8 mouse cellular contexts compared by ENCODE assay signal in genomic region chr3:143379193-143379592, GRCm38 (mm10).
DNase-seq lines count a peak whose midpoint lies in the region; ATAC-seq and TF ChIP-seq lines count a peak whose summit lies in the region.

No protein-coding gene starts in this region.

- peak; percentile 79 for TF ChIP-seq CTCF in left cerebral cortex, adult 2 months (IDR thresholded peaks at IDR 0.05)

- intact Hi-C loops in left cerebral cortex, adult 2 months (cut with DNase I), result loop anchor here (1.0 to 10.0 kb wide), 3 partner anchors 137 to 384 kb away; no protein-coding TSS in a partner anchor

- peak overlapping the region; percentile 50; the same call in 1 of the 2 replicates for H3K27ac ChIP-seq in left cerebral cortex, adult 2 months

- H3K4me3 ChIP-seq in left cerebral cortex, adult 2 months, result no peak overlapping the region

- peak; percentile 99 for ATAC-seq in megakaryocyte progenitor cell, adult 5-6 weeks (replicated peaks; ENCODE audit: poor library complexity)

- peak; percentile 11 for DNase-seq in WW6 (ENCODE audit: low read depth, low spot score)
- DNase-seq in cerebellum, postnatal 4 days (ENCODE audit: low spot score in 2 of 2), result peak; percentile 59 to 75
- DNase-seq in gastrocnemius, postnatal 10 days, result peak; percentile 58
- DNase-seq in induced T-regulatory cell, adult 2 months (ENCODE audit: low read depth), result peak; percentile 22
- peak; percentile 74 to 79 for DNase-seq in left cerebral cortex, adult 2 months (ENCODE audit: extremely low spot score in 1 of 2, low spot score in 2 of 2)
- peak; percentile 44 to 55 for DNase-seq in right cerebral cortex, postnatal 36 days (ENCODE audit: low spot score in 2 of 2)
- DNase-seq in yolk sac, embryonic 10.5 days (ENCODE audit: low spot score), result peak; percentile 65

Comparison
In these comparisons a context has a peak if more than half of its experiments do, and no peak if none do; other contexts are left out.
1. DNase-seq: peak in every context shown above with its lines; median percentile 76 in left cerebral cortex, adult 2 months; 67 in cerebellum, postnatal 4 days; 65 in yolk sac, embryonic 10.5 days; 58 in gastrocnemius, postnatal 10 days; 50 in right cerebral cortex, postnatal 36 days; 22 in induced T-regulatory cell, adult 2 months; 11 in WW6.